Mouse (Mus musculus) heart, adult 2 months (tissue): ENCODE results near the gene Micu1.

Experiments used
- EP300 ChIP-seq: fragments of 200-500 bp; IDR thresholded peaks from 2 replicates; pipeline ENCODE4 v1.6.1; 2011; ENCODE audit warnings: low read depth, low read length, control low read depth; ENCODE audit not compliant: insufficient read depth
- POLR2A ChIP-seq: fragments of 200-500 bp; IDR thresholded peaks from 2 replicates; pipeline ENCODE4 v1.6.1; 2011; ENCODE audit warnings: mild to moderate bottlenecking, low read depth, low read length, control low read depth; ENCODE audit not compliant: insufficient read depth

- TF ChIP-seq EP300 (no peak), POLR2A (no peak)
Observed at GRCm38 (mm10) chr10:59841434-59841833, 139.2 kb downstream of the Micu1 start.
